Comparison of ENCODE assay signal across 16 mouse cellular contexts in genomic region chr1:24177224-24177851, GRCm38 (mm10). TPM values are rescaled to one million over a fixed set of nuclear protein-coding genes. Genes with fewer than 3 reads are reported as not detected.
DNase-seq lines count a peak whose midpoint lies in the region; ATAC-seq and TF ChIP-seq lines count a peak whose summit lies in the region.
"Had no signal": no experiment of that assay in that cellular context is flagged by ENCODE, and none has a peak within 500 bp of the region (broad histone marks: within the 10 kb centered on the region; RNA-seq: fewer than 3 reads in every experiment).

Col9a1 (plus strand) TSS chr1:24177610.

- H3K27me3 ChIP-seq in heart, embryonic 10.5 days (ENCODE audit: insufficient read depth, poor library complexity, severe bottlenecking), result no peaks in the 10 kb centered on the region
- H3K27me3 ChIP-seq in lung, embryonic 16.5 days (ENCODE audit: control insufficient read depth, insufficient read depth, low read depth, low read length), result no peaks in the 10 kb centered on the region
- H3K27me3 ChIP-seq in lung, postnatal 0 days (replicated peaks; ENCODE audit: insufficient read depth, low read length), result no peaks in the 10 kb centered on the region
- H3K27me3 ChIP-seq in embryonic facial prominence, embryonic 14.5 days (replicated peaks; ENCODE audit: control insufficient read depth, insufficient read depth, low read length), result no peaks in the 10 kb centered on the region
- no peaks in the 10 kb centered on the region for H3K27me3 ChIP-seq in neural tube, embryonic 13.5 days

- no peak for TF ChIP-seq EP300 in lung, postnatal 0 days (IDR thresholded peaks at IDR 0.05)

- no peak for ATAC-seq in lung, embryonic 16.5 days (ENCODE audit: low read depth)
- no peak for ATAC-seq in lung, postnatal 0 days
- 0 out of 2 replicates have a peak, but pooled peaks have one; percentile 55 for ATAC-seq in embryonic facial prominence, embryonic 14.5 days (ENCODE audit: low read depth)
- ATAC-seq in neural tube, embryonic 13.5 days (ENCODE audit: low read depth), result no peak
- ATAC-seq: Patski had no signal

- no peaks in the 10 kb centered on the region for H3K36me3 ChIP-seq in heart, embryonic 10.5 days
- H3K36me3 ChIP-seq in lung, embryonic 16.5 days (ENCODE audit: control insufficient read depth, insufficient read depth, low read length), result no peaks in the 10 kb centered on the region
- no peaks in the 10 kb centered on the region for H3K36me3 ChIP-seq in lung, postnatal 0 days (ENCODE audit: insufficient read depth, low read length)
- H3K36me3 ChIP-seq in embryonic facial prominence, embryonic 14.5 days (ENCODE audit: control insufficient read depth, insufficient read depth, low read length), result no peaks in the 10 kb centered on the region
- no peaks in the 10 kb centered on the region for H3K36me3 ChIP-seq in neural tube, embryonic 13.5 days

- H3K4me2 ChIP-seq in lung, embryonic 16.5 days (ENCODE audit: low read depth, low read length), result no peak within 1 kb of the TSS
- H3K4me2 ChIP-seq in lung, postnatal 0 days (replicated peaks; ENCODE audit: low read depth, low read length), result no peak within 1 kb of the TSS
- H3K4me2 ChIP-seq in embryonic facial prominence, embryonic 14.5 days (ENCODE audit: low read depth, low read length), result no peak within 1 kb of the TSS
- no peak within 1 kb of the TSS for H3K4me2 ChIP-seq in neural tube, embryonic 13.5 days

- H3K4me3 ChIP-seq in heart, embryonic 10.5 days, result no peak within 1 kb of the TSS
- H3K4me3 ChIP-seq in lung, embryonic 16.5 days (ENCODE audit: low read length), result no peak within 1 kb of the TSS
- H3K4me3 ChIP-seq in lung, postnatal 0 days (ENCODE audit: low read depth, low read length), result no peak within 1 kb of the TSS
- H3K4me3 ChIP-seq in embryonic facial prominence, embryonic 14.5 days (ENCODE audit: low read depth, low read length), result peak within 1 kb of the TSS; percentile 19
- H3K4me3 ChIP-seq in neural tube, embryonic 13.5 days, result no peak within 1 kb of the TSS

- no peak for DNase-seq in heart, embryonic 10.5 days (ENCODE audit: low spot score)
- no peak for DNase-seq in heart, postnatal 10 days
- DNase-seq in lung, postnatal 0 days (ENCODE audit: low spot score), result no peak
- DNase-seq in embryonic facial prominence, embryonic 14.5 days (ENCODE audit: low spot score), result no peak
- DNase-seq in cerebellum, postnatal 14 days, result no peak
- DNase-seq: B cell, adult 2 months; cerebellum, postnatal 36 days; kidney, adult 2 months; kidney, postnatal 4 days; lung, adult 18-20 months; right cerebral cortex, postnatal 25 days; thymus, postnatal 36 days had no signal

- intact Hi-C loops in heart, postnatal 10 days (cut with DNase I), result no loop called here

- no peaks in the 10 kb centered on the region for H3K9me3 ChIP-seq in heart, embryonic 10.5 days
- no peaks in the 10 kb centered on the region for H3K9me3 ChIP-seq in lung, embryonic 16.5 days (ENCODE audit: control insufficient read depth, low read length)
- H3K9me3 ChIP-seq in lung, postnatal 0 days (ENCODE audit: low read length), result no peaks in the 10 kb centered on the region
- H3K9me3 ChIP-seq in embryonic facial prominence, embryonic 14.5 days (ENCODE audit: control insufficient read depth, low read length), result no peaks in the 10 kb centered on the region
- no peaks in the 10 kb centered on the region for H3K9me3 ChIP-seq in neural tube, embryonic 13.5 days

- H3K27ac ChIP-seq in heart, embryonic 10.5 days, result no peak within 1 kb of the TSS
- H3K27ac ChIP-seq in lung, embryonic 16.5 days (ENCODE audit: low read length), result no peak within 1 kb of the TSS
- no peak within 1 kb of the TSS for H3K27ac ChIP-seq in lung, postnatal 0 days (ENCODE audit: low read length)
- peak within 1 kb of the TSS; percentile 39; the same call in 1 of the 2 replicates for H3K27ac ChIP-seq in embryonic facial prominence, embryonic 14.5 days (replicated peaks; ENCODE audit: low read depth, low read length)
- H3K27ac ChIP-seq in neural tube, embryonic 13.5 days (replicated peaks), result no peak within 1 kb of the TSS

- no peaks in the 10 kb centered on the region for H3K4me1 ChIP-seq in heart, embryonic 10.5 days
- no peaks in the 10 kb centered on the region for H3K4me1 ChIP-seq in lung, embryonic 16.5 days (replicated peaks; ENCODE audit: control insufficient read depth, insufficient read depth, low read length)
- no peaks in the 10 kb centered on the region for H3K4me1 ChIP-seq in lung, postnatal 0 days (ENCODE audit: insufficient read depth, low read depth, low read length)
- H3K4me1 ChIP-seq in embryonic facial prominence, embryonic 14.5 days (ENCODE audit: control insufficient read depth, insufficient read depth, low read length), result no peaks in the 10 kb centered on the region
- peaks cover 8% of the 10 kb centered on the region; the same call in 1 of the 2 replicates for H3K4me1 ChIP-seq in neural tube, embryonic 13.5 days (replicated peaks)

- 72% methylated on average over 6 of the region's 6 CpGs for WGBS in heart, embryonic 10.5 days
- 74% methylated on average over 6 of the region's 6 CpGs for WGBS in lung, embryonic 16.5 days
- 72% methylated on average over 6 of the region's 6 CpGs for WGBS in lung, postnatal 0 days
- 71% methylated on average over 6 of the region's 6 CpGs for WGBS in embryonic facial prominence, embryonic 14.5 days
- 81% methylated on average over 6 of the region's 6 CpGs for WGBS in neural tube, embryonic 13.5 days

- no peak for TF ChIP-seq CTCF in lung, postnatal 0 days (IDR thresholded peaks at IDR 0.05)

- no peak within 1 kb of the TSS for H3K9ac ChIP-seq in lung, embryonic 16.5 days (ENCODE audit: low read length)
- H3K9ac ChIP-seq in lung, postnatal 0 days (replicated peaks; ENCODE audit: low read depth), result no peak within 1 kb of the TSS
- peak within 1 kb of the TSS; percentile 25; the same call in 1 of the 2 replicates for H3K9ac ChIP-seq in embryonic facial prominence, embryonic 14.5 days (ENCODE audit: low read depth, low read length)
- H3K9ac ChIP-seq in neural tube, embryonic 13.5 days, result no peak within 1 kb of the TSS

RNA-seq across cellular contexts. Expression of gene Col9a1, which starts in this region (rescaled TPM):
- 19.4 and 48.7 TPM in 2 replicates for polyA plus RNA-seq in heart, embryonic 10.5 days (2016; fragmentation: Nextera tagmentation; extraction: Ambion mirVana)
- under 1 TPM; 0.53 to 0.92 TPM for total RNA-seq in heart, postnatal 10 days (2021)
- 12.7 and 13.1 TPM in 2 replicates for polyA plus RNA-seq in lung, embryonic 16.5 days (2015; fragmentation: Nextera tagmentation; extraction: Ambion mirVana)
- 0.27 and 0.50 TPM in 2 replicates for polyA plus RNA-seq in lung, postnatal 0 days (2015; fragmentation: Nextera tagmentation; extraction: Ambion mirVana)
- 81.9 and 118 TPM in 2 replicates for polyA plus RNA-seq in embryonic facial prominence, embryonic 14.5 days (2014; fragmentation: Nextera tagmentation; extraction: Ambion mirVana)
- 11.9 and 21.7 TPM in 2 replicates for polyA plus RNA-seq in neural tube, embryonic 13.5 days (2015; fragmentation: Nextera tagmentation; extraction: Ambion mirVana)
- total RNA-seq: megakaryocyte, adult 5-6 weeks had no signal
- polyA plus RNA-seq: kidney, adult 2 months; Patski had no signal
